Mouse (Mus musculus) spleen, adult 2 months (tissue): ENCODE measurements around the gene Smad5. TPM values are rescaled to one million over a fixed set of nuclear protein-coding genes. Genes with fewer than 3 reads are reported as not detected.

Experiments used
- DNase-seq, 2 experiments: peaks; one replicate each; pipeline versions ENCODE4 v3.0.0 to v3.0.0-alpha.2; 2012 to 2021; ENCODE audit warnings: low spot score in 2 of 2, low read depth in 1 of 2
- H3K27ac ChIP-seq: fragments of 200-500 bp; 2 replicates; pipeline ENCODE4 v1.5.1; 2012; ENCODE audit warnings: low read length, inconsistent platforms; ENCODE audit not compliant: insufficient read depth
- H3K27me3 ChIP-seq: fragments of 200-500 bp; 2 replicates; pipeline ENCODE4 v1.6.1; 2012; ENCODE audit warnings: mild to moderate bottlenecking, moderate library complexity, low read length, inconsistent platforms; ENCODE audit not compliant: control insufficient read depth, insufficient read depth
- H3K36me3 ChIP-seq: fragments of 200-500 bp; 2 replicates; pipeline ENCODE4 v1.6.1; 2012; ENCODE audit warnings: mild to moderate bottlenecking, low read length, inconsistent platforms; ENCODE audit not compliant: control insufficient read depth, insufficient read depth
- H3K4me1 ChIP-seq: fragments of 200-500 bp; 2 replicates; pipeline ENCODE4 v1.6.1; 2011; ENCODE audit warnings: inconsistent platforms; ENCODE audit not compliant: control insufficient read depth, insufficient read depth, insufficient read length
- H3K4me3 ChIP-seq: fragments of 200-500 bp; 2 replicates; pipeline ENCODE4 v1.5.1; 2011; ENCODE audit warnings: mild to moderate bottlenecking, inconsistent platforms; ENCODE audit not compliant: insufficient read depth, insufficient read length; ENCODE audit errors: extremely low read depth
- CTCF ChIP-seq: fragments of 200-500 bp; IDR thresholded peaks from 2 replicates; pipeline ENCODE4 v1.5.1; 2011; ENCODE audit warnings: mild to moderate bottlenecking, inconsistent platforms; ENCODE audit not compliant: insufficient read depth, insufficient read length, insufficient replicate concordance; ENCODE audit errors: extremely low read depth
- POLR2A ChIP-seq: fragments of 200-500 bp; IDR thresholded peaks from 2 replicates; pipeline ENCODE4 v1.6.1; 2011; ENCODE audit warnings: low read depth, low read length, inconsistent platforms
- WGBS: fragments of 180-500 bp; shearing (Covaris S2); methylation state at CpG from one replicate; pipeline ENCODE4 v1.1.7; 2018; 5-methylcytosine and 5-hydroxymethylcytosine counted together
- polyA plus RNA-seq: library from polyadenylated mRNA; depleted of rRNA; stranded (reverse); fragments of >200 nt; gene quantifications from 2 replicates; pipeline ENCODE4 v1.2.3, GENCODE M21; 2012; rRNA removed

Smad5 gene
- polyA plus RNA-seq, 1 experiment: 12.0 TPM

- peaks cover 2% of the 10 kb centered on the region; the same call in 1 of the 2 replicates for H3K4me1 ChIP-seq
- H3K36me3 ChIP-seq: no peaks in the 10 kb centered on the region
- no peak overlapping the region for H3K27ac ChIP-seq
- DNase-seq: peak in 1 of 2 experiments; percentile 3
- 5% methylated on average over 5 of the region's 5 CpGs for WGBS
- H3K4me3 ChIP-seq: peak overlapping the region; percentile 27; the same call in 1 of the 2 replicates
- TF ChIP-seq POLR2A: no peak
- no peak for TF ChIP-seq CTCF
- H3K27me3 ChIP-seq: no peaks in the 10 kb centered on the region
Measured at GRCm38 (mm10) chr13:56774304-56774703, 71.5 kb downstream of the Smad5 start.

- Histone ChIP-seq H3K4me3 (no peak overlapping the region), H3K36me3 (no peaks in the 10 kb centered on the region), H3K4me1 (no peaks in the 10 kb centered on the region), H3K27me3 (no peaks in the 10 kb centered on the region), H3K27ac (no peak overlapping the region)
- WGBS: 85% methylated on average over 13 of the region's 13 CpGs
- DNase-seq: no peak
- no peak for TF ChIP-seq CTCF
Measured at GRCm38 (mm10) chr13:56780746-56781469, 78.1 kb downstream of the Smad5 start.

DNA sequence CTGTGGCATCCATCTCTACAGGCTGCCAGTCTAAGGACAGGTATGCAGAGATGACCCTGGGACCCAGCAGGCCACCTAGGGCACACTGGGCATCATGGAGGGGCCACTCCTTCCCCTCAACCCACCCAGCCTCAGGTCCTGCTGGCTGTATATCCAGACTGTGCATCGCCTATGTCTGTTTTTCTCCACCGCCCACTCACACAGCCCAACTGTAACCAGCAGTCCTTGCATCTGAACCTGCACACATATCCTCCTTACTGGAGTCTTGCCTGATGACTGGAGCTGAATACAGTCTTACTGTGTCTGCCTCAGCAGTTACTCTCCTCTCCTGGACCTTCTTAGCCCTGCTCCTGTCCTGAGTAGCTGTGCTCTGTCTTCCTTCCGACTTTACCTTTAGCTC, 78.9 kb downstream of the Smad5 start:
- no peak for DNase-seq
- no peaks in the 10 kb centered on the region for H3K4me1 ChIP-seq
- TF ChIP-seq POLR2A: no peak
- no peak for TF ChIP-seq CTCF
- no peaks in the 10 kb centered on the region for H3K36me3 ChIP-seq
- no peak overlapping the region for H3K27ac ChIP-seq
- H3K4me3 ChIP-seq: no peak overlapping the region
- WGBS: 89% methylated on average over 3 of the region's 3 CpGs
- no peaks in the 10 kb centered on the region for H3K27me3 ChIP-seq

DNA sequence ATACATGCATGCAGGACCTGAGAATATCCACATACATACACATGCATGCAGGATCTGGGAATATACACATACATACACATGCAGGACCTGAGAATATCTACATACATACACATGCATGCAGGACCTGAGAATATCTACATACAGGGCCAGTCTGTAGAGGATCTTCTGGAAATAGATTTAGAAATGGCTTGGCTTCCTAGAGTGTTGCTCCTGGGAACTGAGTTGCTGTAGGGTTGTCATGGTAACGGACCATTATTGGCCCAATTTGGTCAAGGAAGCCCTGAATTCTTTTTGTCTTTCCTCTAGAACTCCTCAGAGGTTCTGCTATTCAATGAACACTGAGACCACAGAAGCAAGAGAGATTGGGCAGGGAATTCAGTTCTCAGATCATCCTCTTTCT, 79.8 kb downstream of the Smad5 start:
- H3K27me3 ChIP-seq: no peaks in the 10 kb centered on the region
- no peak for DNase-seq
- no peak overlapping the region for H3K27ac ChIP-seq
- 82% methylated on average over 1 of the region's 1 CpGs for WGBS
- no peaks in the 10 kb centered on the region for H3K4me1 ChIP-seq
- no peak for TF ChIP-seq CTCF
- no peak for TF ChIP-seq POLR2A
- no peaks in the 10 kb centered on the region for H3K36me3 ChIP-seq
- no peak overlapping the region for H3K4me3 ChIP-seq

DNA sequence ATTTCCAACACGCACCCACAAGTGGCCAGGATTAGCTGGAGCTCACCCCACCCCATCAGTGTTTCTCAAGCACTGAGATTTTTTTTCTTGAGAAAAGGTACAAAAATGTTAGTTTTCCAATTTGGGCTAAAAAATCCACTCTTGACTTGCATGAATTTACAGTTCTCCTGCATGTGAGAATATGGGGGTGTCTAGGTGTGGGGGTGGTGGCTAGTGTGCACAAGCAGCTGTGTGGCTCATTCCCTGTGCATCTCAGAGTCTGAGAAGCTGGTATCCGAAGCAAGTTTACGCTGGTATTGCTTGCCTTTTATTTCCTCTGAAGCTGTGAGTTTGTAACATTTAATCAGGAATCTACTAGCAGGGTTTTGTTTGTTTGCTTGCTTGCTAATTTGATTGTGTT, 87.9 kb downstream of the Smad5 start:
- no peaks in the 10 kb centered on the region for H3K36me3 ChIP-seq
- no peak overlapping the region for H3K4me3 ChIP-seq
- no peaks in the 10 kb centered on the region for H3K4me1 ChIP-seq
- 86% methylated on average over 3 of the region's 3 CpGs for WGBS
- no peak for TF ChIP-seq CTCF
- TF ChIP-seq POLR2A: no peak
- no peaks in the 10 kb centered on the region for H3K27me3 ChIP-seq
- H3K27ac ChIP-seq: no peak overlapping the region
- no peak for DNase-seq

Other genes with a start within 250 kb of the Smad5 start
- not detected in 2 replicates for gene Il9, start 220.8 kb upstream of the Smad5 start, polyA plus RNA-seq
- 0.26 and 0.41 TPM in 2 replicates for gene Fbxl21, start 180.5 kb upstream of the Smad5 start, polyA plus RNA-seq
- not detected in 2 replicates for gene Lect2, start 154.5 kb upstream of the Smad5 start, polyA plus RNA-seq
- gene Tgfbi, start 93.5 kb upstream of the Smad5 start, polyA plus RNA-seq: 56.0 and 74.3 TPM in 2 replicates
- 0.25 and 0.48 TPM in 2 replicates for gene Gm45623, start 50.8 kb downstream of the Smad5 start, polyA plus RNA-seq
- not detected in 2 replicates for gene Trpc7, start 193.0 kb downstream of the Smad5 start, polyA plus RNA-seq